8 mouse cellular contexts compared by ENCODE assay signal in the genomic region with DNA sequence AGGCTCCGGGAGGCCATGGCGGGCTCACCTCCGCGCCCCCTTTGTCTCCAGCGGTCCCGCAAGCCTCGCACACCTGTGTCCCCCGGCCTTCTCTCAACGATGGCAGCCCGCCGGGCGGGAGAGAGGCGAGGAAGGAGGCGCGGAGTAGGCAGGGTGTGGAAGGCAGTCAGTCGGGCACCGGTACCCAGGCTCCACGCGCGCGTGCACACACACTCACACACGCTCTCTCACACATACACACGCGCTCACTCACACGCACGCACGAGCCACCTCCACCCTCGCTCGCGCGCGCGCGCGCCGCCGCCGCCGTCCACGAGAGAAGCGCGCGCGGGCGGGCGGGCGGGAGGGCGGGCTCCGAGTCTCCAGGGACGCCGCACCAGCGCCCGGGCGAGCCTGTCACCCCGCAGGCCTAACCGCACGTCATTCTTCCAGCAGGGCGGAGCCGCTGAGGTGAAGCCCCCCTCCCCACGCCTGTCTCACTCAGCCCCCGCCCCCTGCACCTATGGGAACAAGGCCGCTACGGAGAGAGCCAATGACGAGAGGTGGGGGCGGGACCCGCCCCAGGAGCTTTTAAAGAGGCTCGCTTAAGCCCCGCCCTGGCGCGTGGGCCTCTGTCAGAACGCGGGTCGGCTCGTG. TPM values are rescaled to one million over a fixed set of nuclear protein-coding genes. Genes with fewer than 3 reads are reported as not detected.
DNase-seq lines count a peak whose midpoint lies in the region; ATAC-seq and TF ChIP-seq lines count a peak whose summit lies in the region.

A gene (minus strand): TSS at position 357 of the 636 bp plus-strand sequence.

- H3K9me3 ChIP-seq in erythroblast, embryonic 14.5 days (ENCODE audit: control insufficient read depth, low read length) = no peaks in the 10 kb centered on the region
- no peaks in the 10 kb centered on the region for H3K9me3 ChIP-seq in heart, embryonic 13.5 days
- no peaks in the 10 kb centered on the region for H3K9me3 ChIP-seq in kidney, postnatal 0 days (replicated peaks; ENCODE audit: low read length)

- H3K27ac ChIP-seq in heart, embryonic 13.5 days (replicated peaks) = no peak within 1 kb of the TSS
- no peak within 1 kb of the TSS for H3K27ac ChIP-seq in kidney, postnatal 0 days
- H3K27ac ChIP-seq in liver, adult 2 months (replicated peaks; ENCODE audit: insufficient read depth, low read depth, low read length) = no peak within 1 kb of the TSS

- H3K4me2 ChIP-seq in heart, embryonic 13.5 days = peak within 1 kb of the TSS; percentile 89
- H3K4me2 ChIP-seq in kidney, postnatal 0 days (ENCODE audit: low read length) = peak within 1 kb of the TSS; percentile 100
- no peak within 1 kb of the TSS for H3K4me2 ChIP-seq in myocyte (ENCODE audit: low read depth)

- no peak for ATAC-seq in erythroblast, adult 5-6 weeks (replicated peaks; ENCODE audit: low FRiP score, poor library complexity, severe bottlenecking)
- ATAC-seq in heart, embryonic 13.5 days (ENCODE audit: extremely low read depth, insufficient number of reproducible peaks, low FRiP score, low TSS enrichment) = peak; percentile 93
- ATAC-seq in kidney, postnatal 0 days (replicated peaks; ENCODE audit: low FRiP score, low read depth) = peak; percentile 98

- peak within 1 kb of the TSS; percentile 62 for H3K4me3 ChIP-seq in erythroblast, embryonic 14.5 days (replicated peaks)
- H3K4me3 ChIP-seq in heart, embryonic 13.5 days = peak within 1 kb of the TSS; percentile 83
- peak within 1 kb of the TSS; percentile 82 for H3K4me3 ChIP-seq in kidney, postnatal 0 days (replicated peaks; ENCODE audit: low read depth, low read length)
- H3K4me3 ChIP-seq in liver, adult 2 months (ENCODE audit: insufficient read depth, low read depth, low read length) = peak within 1 kb of the TSS; percentile 95
- H3K4me3 ChIP-seq in myocyte = no peak within 1 kb of the TSS

- peak within 1 kb of the TSS; percentile 82 for H3K9ac ChIP-seq in heart, embryonic 13.5 days
- H3K9ac ChIP-seq in kidney, postnatal 0 days (ENCODE audit: low read depth, low read length) = peak within 1 kb of the TSS; percentile 62
- peak within 1 kb of the TSS; percentile 75 for H3K9ac ChIP-seq in liver, adult 2 months (ENCODE audit: low read depth, low read length)

- WGBS in heart, embryonic 13.5 days = under 1% methylated on average over 58 of the region's 74 CpGs
- under 1% methylated on average over 36 of the region's 74 CpGs for WGBS in kidney, postnatal 0 days
- WGBS in liver, adult 2 months = under 1% methylated on average over 56 of the region's 74 CpGs

- no peaks in the 10 kb centered on the region for H3K79me2 ChIP-seq in liver, adult 2 months (ENCODE audit: control insufficient read depth, insufficient read depth, low read length)
- no peaks in the 10 kb centered on the region for H3K79me2 ChIP-seq in myocyte (ENCODE audit: control insufficient read depth, insufficient read depth)

- H3K4me1 ChIP-seq in erythroblast, embryonic 14.5 days (ENCODE audit: control insufficient read depth) = peaks cover 4% of the 10 kb centered on the region
- H3K4me1 ChIP-seq in heart, embryonic 13.5 days = no peaks in the 10 kb centered on the region
- H3K4me1 ChIP-seq in kidney, postnatal 0 days (replicated peaks; ENCODE audit: insufficient read depth, low read length) = no peaks in the 10 kb centered on the region
- no peaks in the 10 kb centered on the region for H3K4me1 ChIP-seq in liver, adult 2 months (ENCODE audit: control insufficient read depth, insufficient read depth, low read length)

- peak within 1 kb of the TSS; percentile 9 for H3ac ChIP-seq in myocyte (ENCODE audit: control insufficient read depth, insufficient read length)

- H3K36me3 ChIP-seq in erythroblast, embryonic 14.5 days (ENCODE audit: control insufficient read depth) = no peaks in the 10 kb centered on the region
- H3K36me3 ChIP-seq in heart, embryonic 13.5 days = no peaks in the 10 kb centered on the region
- H3K36me3 ChIP-seq in kidney, postnatal 0 days (ENCODE audit: insufficient read depth, low read length) = no peaks in the 10 kb centered on the region
- H3K36me3 ChIP-seq in liver, adult 2 months (ENCODE audit: control insufficient read depth, insufficient read depth, low read length) = no peaks in the 10 kb centered on the region
- no peaks in the 10 kb centered on the region for H3K36me3 ChIP-seq in myocyte (ENCODE audit: control insufficient read depth, insufficient read depth)

- no peak for TF ChIP-seq POLR2A in liver, adult 2 months (IDR thresholded peaks at IDR 0.05; ENCODE audit: extremely low read depth, insufficient read depth, low read length)
- no peak for TF ChIP-seq POLR2A in myocyte (IDR thresholded peaks at IDR 0.05; ENCODE audit: insufficient read length, low read depth)

- no peak for TF ChIP-seq CTCF in kidney, postnatal 0 days (IDR thresholded peaks at IDR 0.05; ENCODE audit: low read depth)
- no peak for TF ChIP-seq CTCF in liver, adult 2 months (IDR thresholded peaks at IDR 0.05; ENCODE audit: low read depth, low read length)

- peak; percentile 3 for DNase-seq in fibroblast of lung, adult 2 months (ENCODE audit: low read depth)
- peak; percentile 94 for DNase-seq in kidney, postnatal 0 days (ENCODE audit: low spot score)
- DNase-seq in liver, adult 2 months (ENCODE audit: extremely low read depth, low read depth, low spot score) = peak; percentile 69
- peak; percentile 72 to 79 for DNase-seq in spleen, postnatal 4 days (ENCODE audit: low spot score in 2 of 2)

- H3K27me3 ChIP-seq in erythroblast, embryonic 14.5 days (ENCODE audit: control insufficient read depth) = peaks cover 26% of the 10 kb centered on the region
- no peaks in the 10 kb centered on the region for H3K27me3 ChIP-seq in heart, embryonic 13.5 days (replicated peaks)
- H3K27me3 ChIP-seq in kidney, postnatal 0 days (ENCODE audit: insufficient read depth, low read length) = no peaks in the 10 kb centered on the region
- H3K27me3 ChIP-seq in liver, adult 2 months (ENCODE audit: control insufficient read depth, insufficient read depth, low read length) = no peaks in the 10 kb centered on the region
- no peaks in the 10 kb centered on the region for H3K27me3 ChIP-seq in myocyte (ENCODE audit: control insufficient read depth, insufficient read depth, insufficient read length)

TF ChIP-seq in myocyte, 11 proteins besides CTCF, POLR2A, EP300 and RAD21:
- no peak for TF ChIP-seq E2F4 (IDR thresholded peaks at IDR 0.05; ENCODE audit: insufficient read depth)
- TF ChIP-seq TCF12 (IDR thresholded peaks at IDR 0.05; ENCODE audit: insufficient read depth, poor library complexity, severe bottlenecking) = no peak
- no peak for TF ChIP-seq TCF3 (IDR thresholded peaks at IDR 0.05; ENCODE audit: insufficient read length, low read depth)
- TF ChIP-seq MAX (IDR thresholded peaks at IDR 0.05; ENCODE audit: low read depth) = no peak
- TF ChIP-seq REST (IDR thresholded peaks at IDR 0.05; ENCODE audit: insufficient read depth, insufficient read length) = no peak
- TF ChIP-seq MYOD1 (IDR thresholded peaks at IDR 0.05; ENCODE audit: control insufficient read depth in 1 of 3, insufficient read length in 2 of 3, low read depth in 2 of 3) = no peak
- TF ChIP-seq SRF (IDR thresholded peaks at IDR 0.05; ENCODE audit: control insufficient read depth, insufficient read length, low read depth) = no peak
- TF ChIP-seq CEBPB (IDR thresholded peaks at IDR 0.05; ENCODE audit: insufficient read depth, poor library complexity, severe bottlenecking) = no peak
- TF ChIP-seq POLR2AphosphoS2 (IDR thresholded peaks at IDR 0.05; ENCODE audit: insufficient read length, low read depth) = no peak

RNA-seq across cellular contexts. Expression of the gene that starts here (rescaled TPM):
- polyA plus RNA-seq in erythroblast, embryonic 14.5 days (2012) = not detected in 2 replicates
- not detected in 2 replicates for total RNA-seq in erythroblast, adult 5-6 weeks (2015; ENCODE audit: low replicate concordance)
- total RNA-seq in erythroblast, adult 5-6 weeks (2017; ENCODE audit: low replicate concordance) = 0.56 TPM in 1 of 2 replicates, not detected in the other
- 0.90 and 0.97 TPM in 2 replicates for polyA plus RNA-seq in heart, embryonic 13.5 days (2015; fragmentation: Nextera tagmentation; extraction: Ambion mirVana)
- polyA plus RNA-seq in kidney, postnatal 0 days (2015; fragmentation: Nextera tagmentation; extraction: Ambion mirVana) = 1.1 TPM in 2 replicates
- total RNA-seq in liver, adult 2 months (2014; rRNA removed) = 0.55 and 0.81 TPM in 2 replicates
- polyA plus RNA-seq in liver, adult 2 months (2012; rRNA removed) = 0.06 and 0.21 TPM in 2 replicates
- not detected for polyA plus RNA-seq in myocyte (2012; fragmentation: generic; extraction: Trizol)

Comparison
In these comparisons a context has a peak if more than half of its experiments do, and no peak if none do; other contexts are left out.
1. Peak in ATAC-seq, H3K4me3 ChIP-seq, H3K9ac ChIP-seq and H3K4me2 ChIP-seq in heart, embryonic 13.5 days; RNA of the gene not detected or under 1 TPM.
2. Peak in DNase-seq, H3K4me3 ChIP-seq and H3K9ac ChIP-seq in liver, adult 2 months; RNA of the gene not detected or under 1 TPM.
3. DNase-seq: peak in every context shown above with its lines; median percentile 94 in kidney, postnatal 0 days; 76 in spleen, postnatal 4 days; 69 in liver, adult 2 months; 3 in fibroblast of lung, adult 2 months.